In genomic region chr11:55327558-55328409, GRCm38 (mm10) we compare ENCODE assay signal across 23 mouse cellular contexts. TPM values are rescaled to one million over a fixed set of nuclear protein-coding genes. Genes with fewer than 3 reads are reported as not detected.
DNase-seq lines count a peak whose midpoint lies in the region.
"Had no signal": no experiment of that assay in that cellular context is flagged by ENCODE, and none has a peak within 500 bp of the region (broad histone marks: within the 10 kb centered on the region; RNA-seq: fewer than 3 reads in every experiment).

No protein-coding gene starts in this region.

- H3K4me3 ChIP-seq in limb, embryonic 10.5 days, result no peak overlapping the region
- H3K4me3 ChIP-seq: hindbrain, embryonic 15.5 days; left cerebral cortex, adult 2 months; liver, embryonic 15.5 days; lung, embryonic 15.5 days; myocyte had no signal

- H3K27me3 ChIP-seq in limb, embryonic 10.5 days (ENCODE audit: low read depth, poor library complexity, severe bottlenecking), result no peaks in the 10 kb centered on the region
- H3K27me3 ChIP-seq: hindbrain, embryonic 15.5 days; liver, embryonic 15.5 days; lung, embryonic 15.5 days had no signal

- no peak overlapping the region for H3K27ac ChIP-seq in limb, embryonic 10.5 days
- H3K27ac ChIP-seq: hindbrain, embryonic 15.5 days; left cerebral cortex, adult 2 months; liver, embryonic 15.5 days; lung, embryonic 15.5 days; macrophage had no signal

- no peaks in the 10 kb centered on the region for H3K4me1 ChIP-seq in limb, embryonic 10.5 days
- H3K4me1 ChIP-seq: hindbrain, embryonic 15.5 days; liver, embryonic 15.5 days had no signal

- 84% methylated on average over 9 of the region's 9 CpGs for WGBS in limb, embryonic 10.5 days

- no peaks in the 10 kb centered on the region for H3K9me3 ChIP-seq in limb, embryonic 10.5 days (replicated peaks)
- H3K9me3 ChIP-seq: G1E; hindbrain, embryonic 15.5 days; liver, embryonic 15.5 days; lung, embryonic 15.5 days had no signal

- H3K36me3 ChIP-seq in limb, embryonic 10.5 days, result no peaks in the 10 kb centered on the region
- H3K36me3 ChIP-seq: G1E; hindbrain, embryonic 15.5 days; liver, embryonic 15.5 days; lung, embryonic 15.5 days had no signal

- DNase-seq in brain, adult 2 months (ENCODE audit: low read depth, low spot score), result peak; percentile 94
- DNase-seq in cerebellum, adult 11-12 months, result peak; percentile 89
- peak; percentile 51 to 71 for DNase-seq in cerebellum, postnatal 14 days
- DNase-seq in urinary bladder, postnatal 14 days (ENCODE audit: low spot score), result peak; percentile 81
- no peak for DNase-seq in ovary, postnatal 10 days (ENCODE audit: low spot score)
- no peak for DNase-seq in limb, embryonic 10.5 days (ENCODE audit: low spot score)
- DNase-seq in gastrocnemius, adult 18-20 months (ENCODE audit: low spot score), result no peak
- DNase-seq: adrenal gland, adult 8-10 months; B cell, adult 2 months; embryo, embryonic 11 days; kidney, adult 8-10 months; kidney, postnatal 10 days; left cerebral cortex, postnatal 4 days; liver had no signal

RNA-seq across cellular contexts. Expression of gene Fat2, which starts 8.6 kb away (rescaled TPM):
- 0.20 TPM in 2 replicates for polyA plus RNA-seq in limb, embryonic 10.5 days (2016; fragmentation: Nextera tagmentation; extraction: Ambion mirVana)
- total RNA-seq in gastrocnemius, adult 18-20 months (2021), result under 1 TPM; 0.02 to 0.05 TPM
- polyA plus RNA-seq: G1E; heart, embryonic 11.5 days; liver, embryonic 15.5 days; macrophage; neural tube, embryonic 14.5 days had no signal

Comparison
In these comparisons a context has a peak if more than half of its experiments do, and no peak if none do; other contexts are left out.
1. DNase-seq: peak in brain, adult 2 months (single experiment), cerebellum, adult 11-12 months (single experiment), cerebellum, postnatal 14 days (2 of 2) and urinary bladder, postnatal 14 days (single experiment); none in ovary, postnatal 10 days (single experiment), limb, embryonic 10.5 days (single experiment) and gastrocnemius, adult 18-20 months (single experiment).